Mouse (Mus musculus) C2C12 (cell line): ENCODE data around the gene 2610028H24Rik.

ENCODE experiments used
- CEBPB ChIP-seq: IDR thresholded peaks from one replicate; pipeline ENCODE4 v1.6.1; 2011; ENCODE audit warnings: low read depth, mild to moderate bottlenecking, control low read depth, moderate library complexity
- CTCF ChIP-seq: IDR thresholded peaks from one replicate; pipeline ENCODE4 v1.5.1; 2011; ENCODE audit not compliant: control insufficient read depth, insufficient read depth, insufficient read length
- MAX ChIP-seq: IDR thresholded peaks from one replicate; pipeline ENCODE4 v1.6.1; 2011; ENCODE audit warnings: mild to moderate bottlenecking, control low read depth
- USF1 ChIP-seq: IDR thresholded peaks from one replicate; pipeline ENCODE4 v1.6.1; 2011; ENCODE audit warnings: low read depth, mild to moderate bottlenecking, control low read depth, moderate library complexity

DNA sequence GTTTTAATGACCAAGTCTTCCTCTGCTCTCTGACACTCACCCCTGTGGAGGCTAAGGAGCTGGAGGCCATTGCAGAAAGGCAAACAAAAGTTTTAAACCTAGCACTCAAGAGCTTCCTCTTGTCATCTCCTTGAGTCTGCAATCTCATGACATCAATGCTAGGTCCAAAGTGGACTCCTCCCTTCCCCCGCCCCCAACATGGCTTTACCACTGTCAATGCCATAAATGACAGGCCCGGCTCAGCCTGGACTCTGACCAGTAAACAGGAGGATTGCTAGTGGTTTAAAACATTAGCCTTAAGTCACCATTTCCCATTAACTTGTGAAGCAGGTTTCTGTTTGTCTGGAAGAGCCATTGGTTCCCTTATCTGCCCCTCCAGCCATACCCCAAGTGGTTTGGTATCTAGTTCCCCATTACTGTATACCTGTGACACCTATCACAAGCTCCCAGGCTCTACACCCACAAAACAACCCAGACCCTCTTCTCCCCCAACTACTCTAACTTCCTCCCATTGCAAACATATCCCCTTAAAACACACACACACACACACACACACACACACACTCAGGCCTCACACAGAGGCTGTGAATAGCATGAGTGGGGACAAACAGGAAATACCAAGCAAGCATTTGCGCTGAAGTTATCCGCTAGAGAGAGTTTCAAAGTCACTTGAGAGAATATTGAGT, 2.7 kb upstream of the 2610028H24Rik start:
- TF ChIP-seq CEBPB (no peak), CTCF (no peak), USF1 (no peak), MAX (no peak)
